Mouse (Mus musculus) natural killer cell, adult 2 months (primary cell): ENCODE measurements around the gene Gbgt1.

ENCODE experiments used
- DNase-seq, 2 experiments: peaks; one replicate each; pipeline ENCODE4 v3.0.0; 2022; ENCODE audit warnings: low spot score in 2 of 2

Gbgt1 gene

DNA sequence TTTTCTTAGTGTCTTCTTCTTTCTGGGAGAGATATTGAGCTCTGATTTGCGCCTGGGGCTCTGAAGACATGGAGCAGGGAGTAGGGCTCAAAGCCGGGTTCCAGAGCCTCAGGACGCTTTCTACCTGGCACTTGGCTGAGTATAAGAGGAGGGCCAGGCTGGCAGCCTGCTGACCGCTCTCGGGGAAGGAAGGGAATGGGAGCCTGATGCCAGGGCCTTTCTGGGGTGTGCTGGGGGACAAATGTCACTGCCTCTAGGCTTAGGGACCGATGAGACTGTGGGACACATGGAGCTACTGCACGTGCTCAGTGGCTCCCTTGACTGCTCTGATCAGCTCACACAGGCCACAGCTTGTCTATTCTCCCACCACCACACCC, 31.7 kb downstream of the Gbgt1 start:
- DNase-seq, result no peak

DNA sequence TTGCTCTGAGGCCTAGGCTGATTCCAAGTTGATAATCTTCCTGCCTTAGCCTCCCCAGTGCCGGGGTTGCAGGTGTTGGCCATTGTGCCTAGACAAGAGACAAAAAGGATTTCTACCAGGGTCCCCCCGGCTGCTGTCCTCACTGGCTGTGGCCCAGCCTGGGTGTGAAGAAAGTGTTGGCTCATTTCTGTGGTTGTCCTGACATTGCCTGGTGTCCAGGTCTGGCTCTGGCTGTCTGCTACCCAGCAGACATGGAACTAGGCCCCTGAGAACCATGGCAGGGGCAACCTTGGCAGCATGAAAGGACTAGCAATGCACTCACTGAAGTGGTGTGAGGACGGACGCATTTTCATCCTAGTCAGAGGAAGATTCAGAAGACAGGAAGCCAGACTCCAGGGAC, 33.2 kb downstream of the Gbgt1 start:
- no peak for DNase-seq

- no peak for DNase-seq
These were observed 33.6 kb downstream of the Gbgt1 start for GRCm38 (mm10) chr2:28530311-28530710.

DNA sequence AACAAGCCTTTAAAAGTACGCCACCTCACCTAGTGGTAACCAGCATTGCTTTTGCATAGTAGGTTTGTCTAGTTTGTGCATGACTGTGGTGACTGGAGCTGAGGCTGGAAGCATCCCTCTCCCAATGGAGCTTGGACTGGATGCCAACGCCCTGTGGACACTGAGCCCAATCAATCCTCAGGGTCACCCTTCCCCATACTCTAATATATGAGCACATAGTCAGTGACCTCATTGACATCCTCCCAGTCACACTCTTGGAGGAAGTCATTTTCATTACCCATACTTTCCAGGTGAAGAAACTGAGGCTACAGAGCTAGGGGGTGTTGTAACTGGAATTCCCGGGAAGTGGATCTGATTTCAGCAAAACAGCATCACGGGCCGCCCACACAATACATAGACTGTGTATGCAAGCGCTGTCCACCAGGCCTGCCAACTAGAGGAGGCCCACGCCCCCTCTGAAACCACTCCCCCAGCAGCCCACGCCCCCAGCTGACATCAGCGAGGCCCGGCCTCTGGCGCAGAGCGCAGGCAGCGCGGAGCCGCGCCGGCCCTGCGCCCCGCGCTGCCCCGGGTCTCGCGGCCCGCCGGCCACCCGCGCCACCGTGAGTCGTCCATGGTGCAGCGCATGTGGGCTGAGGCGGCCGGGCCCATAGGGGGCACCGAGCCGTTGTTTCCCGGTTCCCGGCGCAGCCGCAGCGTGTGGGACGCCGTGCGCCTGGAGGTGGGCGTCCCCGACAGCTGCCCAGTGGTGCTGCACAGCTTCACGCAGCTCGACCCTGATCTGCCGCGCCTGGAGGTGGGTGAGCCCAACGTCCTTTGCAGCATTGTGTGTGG, 36.5 kb downstream of the Gbgt1 start:
- peak; percentile 85 to 87 for DNase-seq

DNA sequence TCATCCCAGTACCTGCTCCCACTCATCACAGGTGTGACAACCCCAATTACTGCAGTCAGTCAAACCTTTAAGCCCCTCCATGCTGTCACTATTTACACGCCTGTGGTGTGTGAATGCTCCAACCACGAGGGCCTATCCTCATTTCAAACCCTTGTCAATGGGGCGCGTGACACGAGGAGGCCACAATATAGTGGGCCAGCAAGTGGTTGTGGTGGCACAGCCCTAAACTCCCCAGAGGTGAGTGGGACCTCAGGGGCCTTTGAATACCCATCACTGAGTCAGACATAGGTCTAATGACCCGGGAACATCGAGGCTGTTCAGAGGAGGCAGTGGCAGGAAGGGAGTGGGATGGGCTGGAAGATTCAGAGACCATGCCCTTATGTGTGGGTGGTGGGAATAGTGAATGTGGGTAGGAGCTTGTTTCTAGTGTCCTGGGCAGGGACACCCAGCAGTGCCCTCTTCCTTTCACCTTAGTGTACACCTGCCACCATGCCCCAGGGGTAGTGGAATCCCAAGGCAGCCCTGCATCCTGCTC, 37.3 kb downstream of the Gbgt1 start:
- no peak for DNase-seq

GRCm38 (mm10) chr2:28534436-28535262, 38.0 kb downstream of the Gbgt1 start:
- DNase-seq, result no peak

- no peak for DNase-seq
These were observed 38.5 kb downstream of the Gbgt1 start for GRCm38 (mm10) chr2:28535263-28535540.

GRCm38 (mm10) chr2:28535650-28536049, 39.0 kb downstream of the Gbgt1 start:
- DNase-seq, result no peak

GRCm38 (mm10) chr2:28536166-28536565, 39.5 kb downstream of the Gbgt1 start:
- no peak for DNase-seq

- no peak for DNase-seq
These were observed 40.3 kb downstream of the Gbgt1 start for GRCm38 (mm10) chr2:28536766-28537633.

DNA sequence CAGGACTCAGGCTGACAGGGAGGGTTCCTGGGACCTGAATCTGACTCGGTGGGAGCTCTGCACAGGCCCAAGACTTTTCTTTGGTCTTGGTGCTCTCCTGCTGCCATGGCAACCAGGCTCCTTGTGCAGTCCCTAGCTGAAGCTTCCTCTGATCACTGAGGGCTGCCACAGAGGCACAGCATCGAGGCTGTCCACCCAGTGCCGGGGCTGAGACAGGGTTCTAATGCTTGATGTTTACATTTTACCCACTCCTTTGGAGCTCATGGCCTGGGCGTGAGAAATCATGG, 40.9 kb downstream of the Gbgt1 start:
- no peak for DNase-seq

- peak in 1 of 2 experiments; percentile 62 for DNase-seq
These were observed 41.5 kb downstream of the Gbgt1 start for GRCm38 (mm10) chr2:28537995-28538816.

- no peak for DNase-seq
These were observed 42.1 kb downstream of the Gbgt1 start for GRCm38 (mm10) chr2:28538817-28539128.

- peak in 1 of 2 experiments; percentile 55 for DNase-seq
These were observed 42.5 kb downstream of the Gbgt1 start for GRCm38 (mm10) chr2:28539206-28539605.

DNA sequence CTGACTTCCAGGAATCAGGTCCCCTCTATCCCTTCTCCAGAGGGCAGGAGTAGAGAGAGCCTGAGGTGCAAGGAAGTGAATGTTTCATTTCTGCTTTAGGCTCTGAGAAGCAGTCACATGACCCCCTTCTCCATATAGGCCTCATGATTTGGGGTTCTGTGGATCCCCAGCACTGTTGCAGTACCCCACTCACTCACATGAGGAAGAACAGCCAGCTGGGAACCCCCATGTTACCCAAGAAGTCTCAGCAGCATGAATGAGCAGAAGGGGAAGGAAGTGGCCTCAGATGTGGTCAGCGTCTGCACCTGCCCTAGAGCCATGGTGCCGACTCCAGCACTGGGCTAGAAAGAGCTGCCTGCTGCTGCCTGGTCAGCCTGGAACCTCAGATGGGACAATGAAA, 43.3 kb downstream of the Gbgt1 start:
- DNase-seq, result peak; percentile 83 to 86

DNA sequence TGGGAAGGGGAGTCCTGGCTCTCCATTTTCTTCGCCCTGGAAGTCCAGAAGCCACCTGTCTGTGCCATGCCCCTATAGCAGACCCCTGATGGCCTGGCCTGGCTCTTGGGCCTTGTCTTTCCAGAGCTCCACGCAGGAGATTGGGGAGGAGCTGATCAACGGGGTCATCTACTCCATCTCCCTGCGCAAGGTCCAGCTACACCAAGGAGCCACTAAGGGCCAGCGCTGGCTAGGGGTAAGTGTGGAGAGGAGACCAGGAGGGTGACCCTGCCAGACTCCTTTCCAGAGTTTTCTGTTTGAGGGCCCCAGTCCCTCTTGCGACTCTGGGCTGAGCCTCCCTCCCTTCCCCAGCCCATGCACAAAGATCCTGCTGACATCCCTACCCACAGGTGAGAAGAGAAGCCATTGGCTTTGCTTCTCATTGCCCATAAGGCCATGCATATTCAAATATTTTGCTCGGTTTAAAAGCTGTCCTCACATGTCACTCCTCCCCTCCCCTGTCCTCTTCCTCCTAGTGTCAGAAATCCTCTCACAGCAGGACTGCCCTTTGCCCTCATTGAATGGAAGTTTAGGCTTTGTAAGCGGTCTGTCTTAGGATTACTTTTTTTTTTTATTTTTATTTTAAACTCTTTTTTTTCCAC, 44.0 kb downstream of the Gbgt1 start:
- no peak for DNase-seq

GRCm38 (mm10) chr2:28543894-28544293, 47.2 kb downstream of the Gbgt1 start:
- DNase-seq, result no peak

GRCm38 (mm10) chr2:28545976-28546375, 49.3 kb downstream of the Gbgt1 start:
- DNase-seq, result no peak

- DNase-seq, result no peak
These were observed 49.9 kb downstream of the Gbgt1 start for GRCm38 (mm10) chr2:28546560-28546959.

- DNase-seq, result peak; percentile 88 to 91
These were observed 50.8 kb downstream of the Gbgt1 start for GRCm38 (mm10) chr2:28547237-28548172.
